Mouse (Mus musculus) forebrain, postnatal 0 days (tissue): ENCODE measurements around the gene Rgsl1. TPM values are rescaled to one million over a fixed set of nuclear protein-coding genes. Genes with fewer than 3 reads are reported as not detected.
A peak's percentile ranks its signal among the peaks of the same experiment; 100 is the strongest.

ENCODE experiments used
- ATAC-seq: fragments of 200-750 bp; cut with Nextera tagmentation; 2 replicates; pipeline ENCODE4 v1.8.0; 2017; ENCODE audit warnings: mild to moderate bottlenecking, moderate library complexity
- DNase-seq: peaks from one replicate; pipeline ENCODE4 v3.0.0-alpha.2; 2015
- H3K27ac ChIP-seq: fragments of 300-500 bp; sonication (generic); 2 replicates; pipeline ENCODE4 v1.5.1; 2014; ENCODE audit warnings: low read depth, mild to moderate bottlenecking, antibody characterized with exemption, low read length, moderate library complexity, mixed read lengths
- H3K27me3 ChIP-seq: fragments of 300-500 bp; sonication (generic); 2 replicates; pipeline ENCODE4 v1.6.1; 2014; ENCODE audit warnings: mild to moderate bottlenecking, low read length, mixed read lengths; ENCODE audit not compliant: insufficient read depth
- H3K36me3 ChIP-seq: fragments of 300-500 bp; sonication (generic); 2 replicates; pipeline ENCODE4 v1.6.1; 2014; ENCODE audit warnings: mild to moderate bottlenecking, moderate library complexity; ENCODE audit not compliant: insufficient read depth
- H3K4me1 ChIP-seq: fragments of 300-500 bp; sonication (generic); 2 replicates; pipeline ENCODE4 v1.6.1; 2014; ENCODE audit warnings: antibody characterized with exemption; ENCODE audit not compliant: insufficient read depth
- H3K4me2 ChIP-seq: fragments of 300-500 bp; sonication (generic); 2 replicates; pipeline ENCODE4 v1.6.1; 2014; ENCODE audit warnings: low read depth, mild to moderate bottlenecking, moderate library complexity
- H3K4me3 ChIP-seq: fragments of 300-500 bp; sonication (generic); 2 replicates; pipeline ENCODE4 v1.5.1; 2014; ENCODE audit warnings: low read depth, low read length, mixed read lengths
- H3K9ac ChIP-seq: fragments of 300-500 bp; sonication (generic); 2 replicates; pipeline ENCODE4 v1.6.1; 2014; ENCODE audit warnings: mild to moderate bottlenecking
- H3K9me3 ChIP-seq: fragments of 300-500 bp; sonication (generic); 2 replicates; pipeline ENCODE4 v1.6.1; 2016; ENCODE audit warnings: low read length
- CTCF ChIP-seq: sonication (generic); IDR thresholded peaks from 2 replicates; pipeline ENCODE4 v1.5.1; 2016; ENCODE audit warnings: antibody characterized with exemption, control low read depth, low read depth
- WGBS: fragments of 180-500 bp; shearing (Covaris S2); extraction: QIAGEN DNeasy Blood & Tissue Kit; methylation state at CpG from one replicate; pipeline ENCODE4 v1.1.7; 2014; 5-methylcytosine and 5-hydroxymethylcytosine counted together
- polyA plus RNA-seq: library from polyadenylated mRNA; unstranded; fragments of >200 nt; fragmentation: Nextera tagmentation; extraction: Ambion mirVana; gene quantifications from 2 replicates; pipeline ENCODE4 v1.2.1, GENCODE M21; 2015
- total RNA-seq: library from RNA; depleted of rRNA; stranded (reverse); fragments of >200 nt; gene quantifications from 2 replicates; pipeline ENCODE4 v1.2.3, GENCODE M21; 2014

The Rgsl1 gene
- total and polyA plus RNA-seq, 2 experiments from 2014 or later: 0.44 to 0.90 TPM

GRCm38 (mm10) chr1:153846867-153847266, 2.9 kb upstream of the Rgsl1 start:
- Histone ChIP-seq H3K27ac (no peak overlapping the region), H3K9ac (no peak overlapping the region), H3K36me3 (no peaks in the 10 kb centered on the region), H3K4me3 (no peak overlapping the region), H3K9me3 (no peaks in the 10 kb centered on the region), H3K27me3 (no peaks in the 10 kb centered on the region), H3K4me2 (no peak overlapping the region), H3K4me1 (no peaks in the 10 kb centered on the region)
- peak; percentile 65 for DNase-seq
- TF ChIP-seq CTCF: peak; percentile 88
- 29% methylated on average over 6 of the region's 6 CpGs for WGBS
- peak; percentile 66 for ATAC-seq

GRCm38 (mm10) chr1:153846420-153846819, 2.5 kb upstream of the Rgsl1 start:
- H3K36me3 ChIP-seq: no peaks in the 10 kb centered on the region
- H3K9ac ChIP-seq: no peak overlapping the region
- no peak for TF ChIP-seq CTCF
- ATAC-seq (no peak; the same call in 1 of the 2 replicates), DNase-seq (no peak)
- no peak overlapping the region for H3K4me2 ChIP-seq
- no peak overlapping the region for H3K27ac ChIP-seq
- H3K9me3 ChIP-seq: no peaks in the 10 kb centered on the region
- H3K4me3 ChIP-seq: no peak overlapping the region
- WGBS: 91% methylated on average over 7 of the region's 7 CpGs
- no peaks in the 10 kb centered on the region for H3K4me1 ChIP-seq
- no peaks in the 10 kb centered on the region for H3K27me3 ChIP-seq

DNA sequence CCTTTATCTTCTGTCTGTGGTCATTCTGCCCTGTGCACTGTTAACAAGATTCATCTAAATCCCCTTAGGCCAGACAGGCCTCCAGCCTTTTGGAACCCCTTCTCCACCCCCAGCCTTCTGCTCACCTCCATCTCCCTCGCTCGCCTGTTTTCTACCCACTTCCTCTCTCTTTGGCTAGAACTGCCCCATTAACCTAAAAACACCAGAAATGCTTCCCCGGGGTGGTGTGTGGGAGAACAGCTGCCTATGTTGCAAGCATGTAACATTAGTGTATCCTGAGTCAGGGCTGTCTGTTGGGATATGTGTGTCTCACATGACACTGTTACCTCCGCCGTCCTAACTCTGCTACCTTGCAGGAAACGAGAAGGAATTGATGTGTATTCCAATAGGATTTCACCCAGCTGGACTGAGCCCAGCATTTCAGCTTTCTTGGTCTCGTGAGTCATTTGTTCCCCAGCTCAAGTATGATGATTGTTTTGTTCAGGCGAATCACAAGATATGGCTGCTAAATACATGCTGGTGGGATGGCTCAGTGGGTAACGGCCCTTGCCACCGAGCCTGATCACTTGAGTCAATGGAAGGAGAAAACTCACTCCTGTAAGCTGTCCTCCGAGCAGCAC, 1.7 kb downstream of the Rgsl1 start:
- TF ChIP-seq CTCF: no peak
- H3K36me3 ChIP-seq: no peaks in the 10 kb centered on the region
- DNase-seq (no peak), ATAC-seq (no peak)
- H3K4me3 ChIP-seq: no peak overlapping the region
- no peak overlapping the region for H3K27ac ChIP-seq
- H3K9me3 ChIP-seq: no peaks in the 10 kb centered on the region
- H3K4me2 ChIP-seq: no peak overlapping the region
- no peaks in the 10 kb centered on the region for H3K27me3 ChIP-seq
- no peaks in the 10 kb centered on the region for H3K4me1 ChIP-seq
- 88% methylated on average over 11 of the region's 11 CpGs for WGBS
- H3K9ac ChIP-seq: no peak overlapping the region

- no peak overlapping the region for H3K4me2 ChIP-seq
- DNase-seq (no peak), ATAC-seq (no peak)
- H3K9ac ChIP-seq: no peak overlapping the region
- H3K27me3 ChIP-seq: no peaks in the 10 kb centered on the region
- TF ChIP-seq CTCF: no peak
- no peaks in the 10 kb centered on the region for H3K4me1 ChIP-seq
- no peaks in the 10 kb centered on the region for H3K9me3 ChIP-seq
- H3K4me3 ChIP-seq: no peak overlapping the region
- no peak overlapping the region for H3K27ac ChIP-seq
- 89% methylated on average over 4 of the region's 4 CpGs for WGBS
- H3K36me3 ChIP-seq: no peaks in the 10 kb centered on the region
These were observed 7.9 kb downstream of the Rgsl1 start for GRCm38 (mm10) chr1:153836036-153836435.

DNA sequence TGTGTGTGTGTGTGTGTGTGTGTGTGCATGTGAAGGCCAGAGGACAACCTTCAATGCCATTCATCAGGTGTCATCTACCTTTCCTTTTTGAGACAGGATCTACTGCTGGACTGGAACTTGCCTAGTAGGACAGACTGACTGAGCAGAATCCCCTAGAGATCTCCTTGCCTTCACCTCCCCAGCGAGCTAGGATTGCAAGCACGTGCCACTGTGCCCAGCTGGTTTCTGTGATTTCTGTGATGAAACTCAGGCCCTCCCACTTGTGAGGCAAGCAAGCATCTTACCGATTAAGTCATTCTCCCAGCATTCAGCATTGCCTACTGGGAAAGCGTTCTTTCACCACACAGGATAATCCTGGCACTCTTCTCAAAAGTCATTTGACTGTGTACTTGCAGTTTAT, 13.2 kb downstream of the Rgsl1 start:
- Histone ChIP-seq H3K27me3 (no peaks in the 10 kb centered on the region), H3K36me3 (no peaks in the 10 kb centered on the region), H3K9ac (no peak overlapping the region), H3K27ac (no peak overlapping the region), H3K4me3 (no peak overlapping the region), H3K4me2 (no peak overlapping the region), H3K4me1 (no peaks in the 10 kb centered on the region), H3K9me3 (no peaks in the 10 kb centered on the region)
- DNase-seq (no peak), ATAC-seq (no peak)
- WGBS: 85% methylated on average over 4 of the region's 4 CpGs
- no peak for TF ChIP-seq CTCF

DNA sequence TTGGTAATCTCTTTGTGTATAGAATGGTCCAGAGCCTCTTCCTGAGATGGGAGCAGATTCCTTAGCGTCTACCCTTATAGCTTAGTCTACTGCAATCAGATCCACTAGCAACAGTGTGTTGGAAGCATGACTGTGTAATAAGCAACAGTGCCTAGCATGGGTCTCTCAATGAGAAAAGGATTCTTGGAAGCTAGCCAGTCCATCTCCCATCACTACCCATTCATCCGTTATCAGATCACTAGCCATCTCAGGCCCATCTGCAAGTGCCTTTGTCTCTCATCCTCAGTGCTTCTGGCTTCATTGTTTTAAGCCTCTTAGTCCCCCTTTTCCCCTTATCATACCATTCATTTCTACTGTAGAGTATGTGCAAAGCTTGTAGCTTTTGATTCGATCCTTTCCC, 23.7 kb downstream of the Rgsl1 start:
- no peak overlapping the region for H3K4me2 ChIP-seq
- no peaks in the 10 kb centered on the region for H3K9me3 ChIP-seq
- DNase-seq (no peak), ATAC-seq (no peak)
- H3K4me1 ChIP-seq: no peaks in the 10 kb centered on the region
- no peak overlapping the region for H3K9ac ChIP-seq
- H3K4me3 ChIP-seq: no peak overlapping the region
- H3K27me3 ChIP-seq: no peaks in the 10 kb centered on the region
- no peaks in the 10 kb centered on the region for H3K36me3 ChIP-seq
- no peak overlapping the region for H3K27ac ChIP-seq
- WGBS: 63% methylated on average over 3 of the region's 3 CpGs
- TF ChIP-seq CTCF: no peak

DNA sequence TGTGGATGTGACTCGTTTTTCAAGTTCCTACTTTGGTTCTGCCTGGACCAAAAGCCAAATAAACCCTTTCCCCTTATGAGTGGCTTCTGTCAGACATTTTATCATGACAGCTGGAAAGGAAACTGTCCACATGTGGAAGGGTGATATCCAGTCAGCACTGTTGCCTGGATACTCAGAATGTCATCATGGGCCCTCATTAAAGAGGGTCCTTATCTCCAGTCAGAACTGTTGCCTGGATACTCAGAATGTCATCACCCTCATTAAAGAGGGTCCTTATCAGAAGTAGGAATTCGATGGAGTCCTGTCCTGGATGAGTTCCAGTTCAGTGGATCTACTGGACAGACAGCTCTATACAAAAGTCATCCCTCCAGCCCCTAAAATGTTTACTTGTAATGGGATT, 29.7 kb downstream of the Rgsl1 start:
- Histone ChIP-seq H3K4me2 (no peak overlapping the region), H3K4me3 (no peak overlapping the region), H3K27me3 (no peaks in the 10 kb centered on the region), H3K9me3 (no peaks in the 10 kb centered on the region), H3K36me3 (no peaks in the 10 kb centered on the region), H3K4me1 (no peaks in the 10 kb centered on the region), H3K27ac (no peak overlapping the region), H3K9ac (no peak overlapping the region)
- DNase-seq: no peak
- no peak for ATAC-seq
- WGBS: 44% methylated on average over 2 of the region's 2 CpGs
- no peak for TF ChIP-seq CTCF
